Mouse (Mus musculus) intestine, embryonic 14.5 days (tissue): ENCODE results near the gene Iffo1. TPM values are rescaled to one million over a fixed set of nuclear protein-coding genes. Genes with fewer than 3 reads are reported as not detected.

ENCODE experiments used
- ATAC-seq: fragments of 200-750 bp; cut with Nextera tagmentation; replicated peaks from 2 replicates; pipeline ENCODE4 v1.8.0; 2017; ENCODE audit warnings: low read depth, moderate number of reproducible peaks, moderate TSS enrichment, moderate library complexity; ENCODE audit not compliant: low FRiP score, low TSS enrichment
- DNase-seq: peaks from one replicate; pipeline ENCODE4 v3.0.0-alpha.2; 2018; ENCODE audit warnings: low spot score
- H3K27ac ChIP-seq: fragments of 300-500 bp; sonication (generic); 2 replicates; pipeline ENCODE4 v1.5.1; 2014; ENCODE audit warnings: low read depth, mild to moderate bottlenecking, control low read depth
- H3K27me3 ChIP-seq: fragments of 300-500 bp; sonication (generic); replicated peaks from 2 replicates; pipeline ENCODE4 v1.6.1; 2014; ENCODE audit warnings: low read length, control low read depth; ENCODE audit not compliant: control insufficient read depth, insufficient read depth
- H3K36me3 ChIP-seq: fragments of 300-500 bp; sonication (generic); 2 replicates; pipeline ENCODE4 v1.6.1; 2014; ENCODE audit warnings: low read length, control low read depth; ENCODE audit not compliant: control insufficient read depth, insufficient read depth
- H3K4me1 ChIP-seq: fragments of 300-500 bp; sonication (generic); replicated peaks from 2 replicates; pipeline ENCODE4 v1.6.1; 2014; ENCODE audit warnings: low read length, control low read depth, mixed read lengths; ENCODE audit not compliant: control insufficient read depth, insufficient read depth
- H3K4me2 ChIP-seq: fragments of 300-500 bp; sonication (generic); 2 replicates; pipeline ENCODE4 v1.6.1; 2014; ENCODE audit warnings: low read length
- H3K4me3 ChIP-seq: fragments of 300-500 bp; sonication (generic); 2 replicates; pipeline ENCODE4 v1.5.1; 2014; ENCODE audit warnings: low read depth, low read length, control low read depth, mixed read lengths
- H3K9ac ChIP-seq: fragments of 300-500 bp; sonication (generic); 2 replicates; pipeline ENCODE4 v1.6.1; 2014; ENCODE audit warnings: mild to moderate bottlenecking, low read length
- H3K9me3 ChIP-seq: fragments of 300-500 bp; sonication (generic); 2 replicates; pipeline ENCODE4 v1.6.1; 2016; ENCODE audit warnings: low read length, control low read depth; ENCODE audit not compliant: control insufficient read depth
- WGBS: fragments of 180-500 bp; shearing (Covaris S2); extraction: QIAGEN DNeasy Blood & Tissue Kit; methylation state at CpG from one replicate; pipeline ENCODE4 v1.1.7; 2014; 5-methylcytosine and 5-hydroxymethylcytosine counted together
- polyA plus RNA-seq: library from polyadenylated mRNA; unstranded; fragments of >200 nt; fragmentation: Nextera tagmentation; extraction: Ambion mirVana; gene quantifications from 2 replicates; pipeline ENCODE4 v1.2.1, GENCODE M21; 2014

Iffo1 gene
- polyA plus RNA-seq, 1 experiment from 2014 or later = 6.7 TPM

- H3K4me1 ChIP-seq = peaks cover 37% of the 10 kb centered on the region
- 64% methylated on average over 7 of the region's 7 CpGs for WGBS
Observed at GRCm38 (mm10) chr6:125146148-125146547, 1.1 kb downstream of the Iffo1 start.

GRCm38 (mm10) chr6:125146797-125147196 lies 1.8 kb downstream of the Iffo1 start:
- H3K4me1 ChIP-seq = peaks cover 37% of the 10 kb centered on the region

More at GRCm38 (mm10) chr6:125146148-125146547, 1.1 kb downstream of the Iffo1 start:
- no peaks in the 10 kb centered on the region for H3K27me3 ChIP-seq
- peaks cover 32% of the 10 kb centered on the region for H3K36me3 ChIP-seq
- H3K4me2 ChIP-seq = peak overlapping the region; percentile 69
- DNase-seq (no peak), ATAC-seq (no peak)
- H3K27ac ChIP-seq = peak overlapping the region; percentile 85; the same call in 1 of the 2 replicates
- H3K9ac ChIP-seq = peak overlapping the region; percentile 58
- H3K4me3 ChIP-seq = peak overlapping the region; percentile 50
- no peaks in the 10 kb centered on the region for H3K9me3 ChIP-seq

GRCm38 (mm10) chr6:125147329-125147728 lies 2.3 kb downstream of the Iffo1 start:
- Histone ChIP-seq H3K36me3 (peaks cover 25% of the 10 kb centered on the region), H3K27me3 (no peaks in the 10 kb centered on the region), H3K9ac (no peak overlapping the region), H3K4me1 (peaks cover 37% of the 10 kb centered on the region), H3K4me2 (peak overlapping the region; percentile 69; the same call in 1 of the 2 replicates), H3K4me3 (no peak overlapping the region), H3K27ac (no peak overlapping the region), H3K9me3 (no peaks in the 10 kb centered on the region)
- DNase-seq (no peak), ATAC-seq (no peak)
- WGBS = 54% methylated on average over 10 of the region's 10 CpGs

More at GRCm38 (mm10) chr6:125146797-125147196, 1.8 kb downstream of the Iffo1 start:
- H3K27me3 ChIP-seq = no peaks in the 10 kb centered on the region
- no peak overlapping the region for H3K4me3 ChIP-seq
- no peaks in the 10 kb centered on the region for H3K9me3 ChIP-seq
- WGBS = 78% methylated on average over 4 of the region's 4 CpGs
- no peak for DNase-seq
- peak overlapping the region; percentile 69 for H3K4me2 ChIP-seq
- peaks cover 25% of the 10 kb centered on the region for H3K36me3 ChIP-seq
- H3K27ac ChIP-seq = no peak overlapping the region
- ATAC-seq = no peak
- H3K9ac ChIP-seq = no peak overlapping the region

- Histone ChIP-seq H3K4me3 (no peak overlapping the region), H3K4me2 (peak overlapping the region; percentile 16; the same call in 1 of the 2 replicates), H3K36me3 (peaks cover 26% of the 10 kb centered on the region), H3K9me3 (no peaks in the 10 kb centered on the region), H3K9ac (no peak overlapping the region), H3K27me3 (no peaks in the 10 kb centered on the region), H3K27ac (no peak overlapping the region), H3K4me1 (peaks cover 37% of the 10 kb centered on the region)
- no peak for DNase-seq
- 63% methylated on average over 18 of the region's 18 CpGs for WGBS
- ATAC-seq = no peak
Observed at GRCm38 (mm10) chr6:125148251-125148925, 3.3 kb downstream of the Iffo1 start.

- Histone ChIP-seq H3K4me1 (peaks cover 37% of the 10 kb centered on the region), H3K9ac (no peak overlapping the region), H3K9me3 (no peaks in the 10 kb centered on the region), H3K27me3 (no peaks in the 10 kb centered on the region), H3K4me3 (no peak overlapping the region), H3K27ac (no peak overlapping the region), H3K36me3 (peaks cover 25% of the 10 kb centered on the region), H3K4me2 (0 out of 2 replicates have a peak overlapping the region, but pooled peaks have one; percentile 16)
- 74% methylated on average over 16 of the region's 16 CpGs for WGBS
- peak; percentile 52 for DNase-seq
- ATAC-seq = no peak
Observed at GRCm38 (mm10) chr6:125148926-125149568, 4.0 kb downstream of the Iffo1 start.

GRCm38 (mm10) chr6:125149569-125149950 lies 4.5 kb downstream of the Iffo1 start:
- H3K9me3 ChIP-seq = no peaks in the 10 kb centered on the region
- H3K9ac ChIP-seq = no peak overlapping the region
- no peaks in the 10 kb centered on the region for H3K27me3 ChIP-seq
- no peak overlapping the region for H3K4me3 ChIP-seq
- H3K4me2 ChIP-seq = no peak overlapping the region
- H3K36me3 ChIP-seq = peaks cover 21% of the 10 kb centered on the region
- WGBS = 73% methylated on average over 7 of the region's 7 CpGs
- ATAC-seq (no peak), DNase-seq (no peak)
- peaks cover 35% of the 10 kb centered on the region for H3K4me1 ChIP-seq
- H3K27ac ChIP-seq = no peak overlapping the region

- Histone ChIP-seq H3K36me3 (peaks cover 21% of the 10 kb centered on the region), H3K27me3 (no peaks in the 10 kb centered on the region), H3K4me2 (no peak overlapping the region), H3K4me1 (peaks cover 16% of the 10 kb centered on the region; the same call in 1 of the 2 replicates), H3K9me3 (no peaks in the 10 kb centered on the region), H3K27ac (no peak overlapping the region), H3K4me3 (no peak overlapping the region), H3K9ac (no peak overlapping the region)
- 79% methylated on average over 22 of the region's 22 CpGs for WGBS
- ATAC-seq = no peak
- DNase-seq = no peak
Observed at GRCm38 (mm10) chr6:125152212-125153017, 7.4 kb downstream of the Iffo1 start.

- ATAC-seq (no peak), DNase-seq (no peak)
- Histone ChIP-seq H3K27me3 (no peaks in the 10 kb centered on the region), H3K9ac (no peak overlapping the region), H3K9me3 (no peaks in the 10 kb centered on the region), H3K4me3 (no peak overlapping the region), H3K4me2 (no peak overlapping the region), H3K27ac (no peak overlapping the region), H3K36me3 (peaks cover 24% of the 10 kb centered on the region), H3K4me1 (peaks cover 11% of the 10 kb centered on the region; the same call in 1 of the 2 replicates)
- 90% methylated on average over 5 of the region's 5 CpGs for WGBS
Observed at GRCm38 (mm10) chr6:125153018-125153389, 8.0 kb downstream of the Iffo1 start.
